Comparison of ENCODE assay signal across 32 mouse cellular contexts in the genomic region with DNA sequence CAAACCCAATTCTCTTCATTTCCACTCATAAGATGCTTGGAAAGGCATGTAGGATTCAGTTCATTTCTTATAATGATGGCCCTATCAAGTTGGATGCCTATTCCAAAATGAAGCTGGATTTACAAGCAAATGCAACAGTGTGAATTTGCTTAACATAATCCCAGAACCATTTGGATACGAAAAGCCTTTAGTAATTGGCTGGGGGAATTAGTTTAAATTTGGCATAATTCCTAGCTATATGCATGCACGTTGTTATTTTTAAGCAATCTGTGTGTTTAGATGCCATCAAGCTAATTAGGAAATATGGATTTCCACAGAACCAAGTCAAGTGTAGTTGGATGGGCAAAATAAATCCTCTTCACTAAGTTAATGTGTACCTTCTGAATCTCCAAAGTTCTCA.
"Had no signal": no experiment of that assay in that cellular context is flagged by ENCODE, and none has a peak within 500 bp of the region (broad histone marks: within the 10 kb centered on the region; RNA-seq: fewer than 3 reads in every experiment).

No protein-coding gene starts in this region.

- H3K4me2 ChIP-seq: heart, embryonic 13.5 days; heart, embryonic 15.5 days; hindbrain, embryonic 12.5 days; hindbrain, embryonic 13.5 days; hindbrain, embryonic 15.5 days; intestine, embryonic 15.5 days; kidney, embryonic 15.5 days had no signal

- H3K4me1 ChIP-seq: heart, embryonic 13.5 days; heart, embryonic 15.5 days; hindbrain, embryonic 10.5 days; hindbrain, embryonic 12.5 days; hindbrain, embryonic 13.5 days; hindbrain, embryonic 15.5 days; intestine, embryonic 15.5 days; kidney, embryonic 15.5 days had no signal

- H3K9me3 ChIP-seq: heart, embryonic 13.5 days; heart, embryonic 15.5 days; hindbrain, embryonic 10.5 days; hindbrain, embryonic 12.5 days; hindbrain, embryonic 13.5 days; hindbrain, embryonic 15.5 days; intestine, embryonic 15.5 days; kidney, embryonic 15.5 days had no signal

- H3K27me3 ChIP-seq: heart, embryonic 13.5 days; heart, embryonic 15.5 days; hindbrain, embryonic 12.5 days; hindbrain, embryonic 13.5 days; hindbrain, embryonic 15.5 days; intestine, embryonic 15.5 days; kidney, embryonic 15.5 days had no signal

- H3K9ac ChIP-seq: heart, embryonic 13.5 days; heart, embryonic 15.5 days; hindbrain, embryonic 12.5 days; hindbrain, embryonic 13.5 days; hindbrain, embryonic 15.5 days; intestine, embryonic 15.5 days; kidney, embryonic 15.5 days had no signal

- H3K4me3 ChIP-seq: heart, embryonic 13.5 days; heart, embryonic 15.5 days; hindbrain, embryonic 10.5 days; hindbrain, embryonic 12.5 days; hindbrain, embryonic 13.5 days; hindbrain, embryonic 15.5 days; intestine, embryonic 15.5 days; kidney, embryonic 15.5 days; layer of hippocampus, adult 2 months; left cerebral cortex, adult 2 months had no signal

- H3K27ac ChIP-seq: heart, embryonic 13.5 days; heart, embryonic 15.5 days; hindbrain, embryonic 10.5 days; hindbrain, embryonic 12.5 days; hindbrain, embryonic 13.5 days; hindbrain, embryonic 15.5 days; hindbrain, postnatal 0 days; intestine, embryonic 15.5 days; kidney, embryonic 15.5 days; kidney, postnatal 0 days; layer of hippocampus, adult 2 months; left cerebral cortex, adult 2 months had no signal

- H3K36me3 ChIP-seq: heart, embryonic 13.5 days; heart, embryonic 15.5 days; hindbrain, embryonic 10.5 days; hindbrain, embryonic 12.5 days; hindbrain, embryonic 13.5 days; hindbrain, embryonic 15.5 days; intestine, embryonic 15.5 days; kidney, embryonic 15.5 days had no signal

- ATAC-seq: hindbrain, embryonic 16.5 days; hindbrain, postnatal 0 days; inflammation-experienced regulatory T-cells, adult 6 months; intestine, embryonic 15.5 days; intestine, embryonic 16.5 days; intestine, postnatal 0 days had no signal

- DNase-seq: heart, postnatal 10 days; heart, postnatal 14 days; heart, postnatal 36 days; heart, postnatal 4 days; kidney, adult 11 months; kidney, adult 18-20 months; kidney, adult 2 months; kidney, adult 8-10 months; kidney, adult 9 months; kidney, postnatal 10 days; kidney, postnatal 14 days; kidney, postnatal 25 days; kidney, postnatal 36 days; kidney, postnatal 4 days; layer of hippocampus, adult 9-11 months; layer of hippocampus, postnatal 36 days had no signal
